Mouse (Mus musculus) intestine, postnatal 0 days (tissue): ENCODE measurements around the gene Dysf. TPM values are rescaled to one million over a fixed set of nuclear protein-coding genes. Genes with fewer than 3 reads are reported as not detected.
A peak's percentile ranks its signal among the peaks of the same experiment; 100 is the strongest.
"Not testable (repeated sequence)": the region's sequence is repeated elsewhere in the genome, so short reads cannot be mapped to it uniquely, and the experiment has no call there.

ENCODE experiments used
- ATAC-seq: fragments of 200-750 bp; cut with Nextera tagmentation; 2 replicates; pipeline ENCODE4 v1.8.0; 2017; ENCODE audit warnings: mild to moderate bottlenecking, moderate TSS enrichment, moderate library complexity
- H3K27ac ChIP-seq: fragments of 300-500 bp; sonication (generic); 2 replicates; pipeline ENCODE4 v1.5.1; 2014; ENCODE audit warnings: mild to moderate bottlenecking, low read depth, low read length, moderate library complexity
- H3K27me3 ChIP-seq: fragments of 300-500 bp; sonication (generic); replicated peaks from 2 replicates; pipeline ENCODE4 v1.6.1; 2014; ENCODE audit warnings: low read length, mixed read lengths; ENCODE audit not compliant: control insufficient read depth, insufficient read depth
- H3K36me3 ChIP-seq: fragments of 300-500 bp; sonication (generic); 2 replicates; pipeline ENCODE4 v1.6.1; 2014; ENCODE audit warnings: mild to moderate bottlenecking, moderate library complexity; ENCODE audit not compliant: control insufficient read depth, insufficient read depth
- H3K4me1 ChIP-seq: fragments of 300-500 bp; sonication (generic); replicated peaks from 2 replicates; pipeline ENCODE4 v1.6.1; 2014; ENCODE audit warnings: antibody characterized with exemption, low read length, mixed read lengths; ENCODE audit not compliant: control insufficient read depth, insufficient read depth
- H3K4me2 ChIP-seq: fragments of 300-500 bp; sonication (generic); replicated peaks from 2 replicates; pipeline ENCODE4 v1.6.1; 2014; ENCODE audit warnings: low read depth, mild to moderate bottlenecking, moderate library complexity
- H3K4me3 ChIP-seq: fragments of 300-500 bp; sonication (generic); 2 replicates; pipeline ENCODE4 v1.5.1; 2014; ENCODE audit warnings: low read depth, low read length
- H3K9ac ChIP-seq: fragments of 300-500 bp; sonication (generic); 2 replicates; pipeline ENCODE4 v1.6.1; 2014; ENCODE audit warnings: mild to moderate bottlenecking, low read depth, low read length
- H3K9me3 ChIP-seq: fragments of 300-500 bp; sonication (generic); 2 replicates; pipeline ENCODE4 v1.6.1; 2016; ENCODE audit warnings: mixed run types; ENCODE audit not compliant: control insufficient read depth
- CTCF ChIP-seq: sonication (generic); IDR thresholded peaks from 2 replicates; pipeline ENCODE4 v1.5.1; 2016; ENCODE audit warnings: low read depth, mild to moderate bottlenecking, control low read depth, antibody characterized with exemption, moderate library complexity
- WGBS: fragments of 180-500 bp; shearing (Covaris S2); extraction: QIAGEN DNeasy Blood & Tissue Kit; methylation state at CpG from one replicate; pipeline ENCODE4 v1.1.7; 2014; 5-methylcytosine and 5-hydroxymethylcytosine counted together
- polyA plus RNA-seq: library from polyadenylated mRNA; unstranded; fragments of >200 nt; fragmentation: Nextera tagmentation; extraction: Ambion mirVana; gene quantifications from 2 replicates; pipeline ENCODE4 v1.2.1, GENCODE M21; 2015

The Dysf gene
- polyA plus RNA-seq, 1 experiment from 2014 or later, result 5.1 TPM

GRCm38 (mm10) chr6:84010303-84011225 lies 2.2 kb downstream of the Dysf start:
- H3K4me2 ChIP-seq, result peak overlapping the region; percentile 86
- H3K36me3 ChIP-seq, result no peaks in the 10 kb centered on the region
- WGBS, result 62% methylated on average over 8 of the region's 8 CpGs
- H3K27ac ChIP-seq, result 0 out of 2 replicates have a peak overlapping the region, but pooled peaks have one; percentile 9
- TF ChIP-seq CTCF, result no peak
- H3K9ac ChIP-seq, result no peak overlapping the region
- no peaks in the 10 kb centered on the region for H3K4me1 ChIP-seq
- ATAC-seq, result no peak
- no peaks in the 10 kb centered on the region for H3K9me3 ChIP-seq
- no peak overlapping the region for H3K4me3 ChIP-seq
- H3K27me3 ChIP-seq, result no peaks in the 10 kb centered on the region

- peak; percentile 52 for TF ChIP-seq CTCF
- ATAC-seq, result peak; percentile 54; the same call in 1 of the 2 replicates
- not testable (repeated sequence) for H3K9ac ChIP-seq, H3K36me3 ChIP-seq, H3K27ac ChIP-seq, H3K4me2 ChIP-seq, H3K4me1 ChIP-seq, H3K9me3 ChIP-seq, H3K4me3 ChIP-seq
- 52% methylated on average over 4 of the region's 4 CpGs for WGBS
- peaks cover 12% of the 10 kb centered on the region; the same call in 1 of the 2 replicates for H3K27me3 ChIP-seq
Observed at GRCm38 (mm10) chr6:84014961-84015683, 6.7 kb downstream of the Dysf start.

- Histone ChIP-seq H3K27me3 (peaks cover 12% of the 10 kb centered on the region; the same call in 1 of the 2 replicates), H3K27ac (no peak overlapping the region), H3K9ac (no peak overlapping the region), H3K4me2 (no peak overlapping the region), H3K4me1 (peaks cover 5% of the 10 kb centered on the region; the same call in 1 of the 2 replicates), H3K36me3 (no peaks in the 10 kb centered on the region), H3K4me3 (no peak overlapping the region), H3K9me3 (no peaks in the 10 kb centered on the region)
- 90% methylated on average over 7 of the region's 7 CpGs for WGBS
- TF ChIP-seq CTCF, result no peak
- no peak for ATAC-seq
Observed at GRCm38 (mm10) chr6:84016851-84017250, 8.5 kb downstream of the Dysf start.

GRCm38 (mm10) chr6:84017392-84017791 lies 9.0 kb downstream of the Dysf start:
- H3K27me3 ChIP-seq, result peaks cover 12% of the 10 kb centered on the region; the same call in 1 of the 2 replicates
- no peak overlapping the region for H3K4me3 ChIP-seq
- peaks cover 5% of the 10 kb centered on the region; the same call in 1 of the 2 replicates for H3K4me1 ChIP-seq
- H3K4me2 ChIP-seq, result no peak overlapping the region
- no peaks in the 10 kb centered on the region for H3K9me3 ChIP-seq
- no peak overlapping the region for H3K9ac ChIP-seq
- no peak overlapping the region for H3K27ac ChIP-seq
- no peak for ATAC-seq
- WGBS, result 53% methylated on average over 3 of the region's 3 CpGs
- TF ChIP-seq CTCF, result peak; percentile 31; the same call in 1 of the 2 replicates
- no peaks in the 10 kb centered on the region for H3K36me3 ChIP-seq

GRCm38 (mm10) chr6:84018906-84019550 lies 10.6 kb downstream of the Dysf start:
- Histone ChIP-seq H3K9ac (peak overlapping the region; percentile 40; the same call in 1 of the 2 replicates), H3K4me3 (peak overlapping the region; percentile 36), H3K9me3 (no peaks in the 10 kb centered on the region), H3K27me3 (peaks cover 12% of the 10 kb centered on the region; the same call in 1 of the 2 replicates), H3K4me2 (peak overlapping the region; percentile 68), H3K4me1 (peaks cover 5% of the 10 kb centered on the region; the same call in 1 of the 2 replicates), H3K36me3 (no peaks in the 10 kb centered on the region), H3K27ac (no peak overlapping the region)
- 3% methylated on average over 28 of the region's 28 CpGs for WGBS
- no peak for TF ChIP-seq CTCF
- ATAC-seq, result 0 out of 2 replicates have a peak, but pooled peaks have one; percentile 38
